Mouse (Mus musculus): Measurements from ENCODE around the gene Nap1l5.
"Not testable (repeated sequence)": the region's sequence is repeated elsewhere in the genome, so short reads cannot be mapped to it uniquely, and the experiment has no call there.

The Nap1l5 gene

GRCm38 (mm10) chr6:58904551-58904950 lies 2.3 kb downstream of the Nap1l5 start:
- DNase-seq (ENCODE audit: low read depth) = no peak

GRCm38 (mm10) chr6:58903171-58903570 lies 3.7 kb downstream of the Nap1l5 start:
- DNase-seq (ENCODE audit: low read depth) = no peak

GRCm38 (mm10) chr6:58900536-58900935 lies 6.3 kb downstream of the Nap1l5 start:
- DNase-seq (ENCODE audit: low read depth) = no peak

GRCm38 (mm10) chr6:58899076-58899475 lies 7.8 kb downstream of the Nap1l5 start:
- no peak for DNase-seq (ENCODE audit: low read depth)

GRCm38 (mm10) chr6:58896648-58897047 lies 10.2 kb downstream of the Nap1l5 start:
- DNase-seq (ENCODE audit: low read depth) = no peak

GRCm38 (mm10) chr6:58894994-58895393 lies 11.9 kb downstream of the Nap1l5 start:
- DNase-seq (ENCODE audit: low read depth) = no peak

- no peak for DNase-seq (ENCODE audit: low read depth)
Measured at GRCm38 (mm10) chr6:58893307-58893706, 13.6 kb downstream of the Nap1l5 start.

- no peak for DNase-seq (ENCODE audit: low read depth)
Measured at GRCm38 (mm10) chr6:58889917-58890316, 17.0 kb downstream of the Nap1l5 start.

GRCm38 (mm10) chr6:58882271-58882670 lies 24.6 kb downstream of the Nap1l5 start:
- DNase-seq (ENCODE audit: low read depth) = peak; percentile 39

GRCm38 (mm10) chr6:58881363-58881762 lies 25.5 kb downstream of the Nap1l5 start:
- peak; percentile 36 for DNase-seq (ENCODE audit: low read depth)

- DNase-seq (ENCODE audit: low read depth) = no peak
Measured at GRCm38 (mm10) chr6:58880861-58881260, 26.0 kb downstream of the Nap1l5 start.

GRCm38 (mm10) chr6:58879987-58880386 lies 26.9 kb downstream of the Nap1l5 start:
- no peak for DNase-seq (ENCODE audit: low read depth)

GRCm38 (mm10) chr6:58879572-58879971 lies 27.3 kb downstream of the Nap1l5 start:
- no peak for DNase-seq (ENCODE audit: low read depth)

GRCm38 (mm10) chr6:58867858-58868257 lies 39.0 kb downstream of the Nap1l5 start:
- not testable (repeated sequence) for DNase-seq (ENCODE audit: low read depth)

- no peak for DNase-seq (ENCODE audit: low read depth)
Measured at GRCm38 (mm10) chr6:58863631-58864235, 43.1 kb downstream of the Nap1l5 start.

GRCm38 (mm10) chr6:58862446-58862993 lies 44.4 kb downstream of the Nap1l5 start:
- peak; percentile 59 for DNase-seq (ENCODE audit: low read depth)

- no peak for DNase-seq (ENCODE audit: low read depth)
Measured at GRCm38 (mm10) chr6:58859517-58859916, 47.4 kb downstream of the Nap1l5 start.

GRCm38 (mm10) chr6:58856494-58856893 lies 50.4 kb downstream of the Nap1l5 start:
- DNase-seq (ENCODE audit: low read depth) = no peak

- DNase-seq (ENCODE audit: low read depth) = no peak
Measured at GRCm38 (mm10) chr6:58855676-58856367, 51.1 kb downstream of the Nap1l5 start.

All from NIH3T3 (cell line).